Mouse (Mus musculus): ENCODE results near the gene Gm21974.
"Not testable (repeated sequence)": the region's sequence is repeated elsewhere in the genome, so short reads cannot be mapped to it uniquely, and the experiment has no call there.

Gene Gm21974

DNA sequence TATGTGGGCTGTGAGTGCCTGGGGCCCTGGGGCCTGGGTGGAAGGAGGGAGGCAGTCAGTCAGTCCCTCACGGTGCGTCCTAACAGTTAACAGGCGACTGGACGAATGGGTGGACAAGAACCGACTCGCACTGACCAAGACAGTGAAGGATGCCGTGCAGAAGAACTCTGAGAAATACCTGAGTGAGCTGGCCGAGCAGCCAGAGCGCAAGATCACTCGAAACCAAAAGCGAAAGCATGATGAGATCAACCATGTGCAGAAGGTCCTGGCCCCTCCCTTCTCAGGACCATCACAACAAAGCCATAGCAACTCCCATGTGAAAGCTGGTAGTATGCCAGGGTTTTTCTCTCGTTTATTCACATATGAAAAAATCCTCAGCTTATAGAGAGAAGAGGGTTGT, 20.0 kb upstream of the Gm21974 start:
- in situ Hi-C loops (cut with MseI, MboI) = no loop called here

DNA sequence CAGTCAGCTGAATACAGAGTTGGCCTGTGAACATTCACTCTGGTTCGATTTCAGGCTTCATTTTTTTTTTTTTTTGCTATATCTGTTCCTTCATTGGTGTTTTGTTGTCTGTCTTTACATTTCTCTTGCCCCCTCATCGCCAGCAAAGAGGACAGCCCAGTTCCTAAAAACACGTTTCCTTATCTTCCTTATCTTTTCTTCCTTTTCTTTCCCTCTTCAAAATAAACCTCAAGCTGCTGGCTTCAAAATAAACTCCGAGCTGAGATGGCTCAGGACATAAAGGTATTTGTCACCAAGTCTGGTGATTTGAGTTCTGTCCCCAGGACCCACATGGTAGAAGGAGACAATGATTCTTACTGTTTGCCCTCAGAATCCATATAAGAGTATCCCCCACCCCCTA, 17.7 kb upstream of the Gm21974 start:
- in situ Hi-C loops (cut with MseI, MboI) = no loop called here

DNA sequence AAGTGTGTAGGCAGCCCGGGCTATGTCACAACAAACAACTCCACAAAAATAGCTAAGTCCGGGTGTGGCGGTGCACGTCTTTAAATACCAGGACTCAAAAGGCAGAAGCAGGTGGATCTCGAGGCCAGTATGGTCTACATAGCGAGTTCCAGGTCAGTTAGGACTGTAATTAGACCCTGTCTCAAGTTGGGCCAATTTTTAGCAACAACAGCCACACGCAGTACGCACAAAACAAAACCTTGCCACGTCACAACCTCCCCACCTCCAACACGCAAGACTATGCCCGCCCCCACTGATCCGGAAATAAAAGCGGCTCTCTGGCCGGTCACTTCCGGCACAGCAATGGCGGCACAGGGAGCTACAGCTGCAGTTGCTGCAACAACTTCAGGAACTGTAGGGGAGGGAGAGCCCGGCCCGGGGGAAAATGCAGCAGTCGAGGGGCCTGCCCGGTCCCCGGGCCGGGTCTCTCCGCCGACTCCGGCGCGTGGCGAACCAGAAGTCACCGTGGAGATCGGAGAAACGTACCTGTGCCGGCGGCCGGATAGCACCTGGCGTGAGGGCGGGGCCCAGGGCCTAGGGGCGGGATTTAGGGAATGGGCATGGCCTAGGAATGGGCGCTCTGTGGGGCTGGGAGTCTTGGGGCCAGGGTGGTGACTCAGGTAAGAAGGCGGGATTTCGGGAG, 17.1 kb upstream of the Gm21974 start, which contains the start of gene Kat8:
Gene Kat8 (plus strand): TSS at position 327 of the 682 bp plus-strand sequence.
- in situ Hi-C loops (cut with MseI, MboI) = no loop called here

DNA sequence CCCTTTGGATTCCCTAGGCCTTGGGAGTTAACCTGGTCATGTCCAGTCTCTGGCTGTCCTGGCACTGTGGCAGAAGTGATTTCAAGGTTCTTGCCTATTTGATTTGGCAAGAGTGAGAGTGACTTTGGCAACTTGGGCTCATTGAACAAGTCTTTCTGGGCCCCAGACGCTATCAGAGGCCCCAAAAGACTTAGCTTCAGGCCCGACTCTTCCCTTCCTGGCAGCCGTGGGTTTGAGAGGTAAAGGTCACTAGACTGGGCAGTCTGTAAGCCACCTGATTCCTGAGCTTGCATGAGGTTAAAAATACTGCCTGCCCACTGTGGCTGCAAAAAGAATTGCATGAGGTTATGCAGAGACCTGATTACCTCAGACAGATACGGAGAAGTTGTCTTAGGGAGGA, 13.4 kb upstream of the Gm21974 start:
- in situ Hi-C loops (cut with MseI, MboI) = no loop called here

DNA sequence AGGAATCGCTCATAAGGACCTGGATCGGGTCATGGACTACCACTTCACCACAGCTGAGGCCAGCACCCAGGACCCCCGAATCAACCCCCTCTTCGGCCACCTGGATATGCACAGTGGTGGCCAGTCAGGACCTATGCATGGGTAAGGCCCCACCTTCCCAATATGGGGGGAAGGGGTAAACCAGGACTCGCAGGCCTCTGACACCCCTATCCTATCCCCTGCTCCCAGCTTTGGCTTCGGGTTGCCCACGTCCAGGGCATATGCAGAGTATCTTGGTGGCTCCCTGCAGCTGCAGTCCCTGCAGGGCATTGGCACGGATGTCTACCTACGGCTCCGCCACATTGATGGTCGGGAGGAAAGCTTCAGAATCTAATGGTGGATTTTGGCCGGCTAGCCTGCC, 12.7 kb upstream of the Gm21974 start:
- in situ Hi-C loops (cut with MseI, MboI) = no loop called here

DNA sequence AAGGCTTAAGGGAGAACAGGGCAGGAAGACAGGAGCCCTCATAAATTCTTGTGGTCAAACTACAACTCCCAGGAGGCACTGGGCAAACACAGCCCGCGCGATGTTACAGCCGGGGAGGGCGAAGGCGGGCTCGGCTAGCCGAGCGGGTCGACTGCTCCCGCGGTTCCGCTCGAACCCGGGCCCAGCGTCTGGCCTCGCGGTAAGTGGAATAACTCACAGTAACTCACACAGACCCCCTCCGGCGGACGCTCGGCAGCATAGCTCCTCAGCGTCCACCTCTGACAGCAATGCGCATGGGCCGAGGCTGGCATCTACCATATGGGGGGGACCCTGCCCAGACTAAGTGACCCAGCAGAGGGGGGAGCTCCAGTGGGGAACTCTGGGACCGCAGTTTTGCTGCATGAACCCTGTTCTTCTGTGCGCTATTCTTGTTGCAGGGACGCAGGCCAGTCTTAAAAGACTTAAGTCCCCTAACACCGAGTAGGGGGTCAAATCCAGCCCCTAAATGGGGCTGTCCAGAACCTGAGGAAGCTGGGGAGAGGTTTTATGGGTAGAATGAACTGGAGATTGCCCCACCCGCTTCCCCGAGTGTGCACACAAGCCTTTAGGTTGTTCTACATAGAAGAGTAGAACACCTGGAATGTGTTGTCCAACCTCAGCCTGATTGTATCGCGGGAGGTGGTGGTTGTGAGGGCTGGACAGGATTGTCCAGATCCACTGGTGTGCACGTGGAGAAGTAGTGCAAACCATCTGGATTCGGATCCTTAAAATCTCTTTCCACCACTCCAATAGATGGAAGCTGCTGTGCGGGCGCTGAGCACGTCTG, 8.9 kb upstream of the Gm21974 start, which contains the start of gene Bckdk:
Gene Bckdk (plus strand): TSS at position 112 of the 826 bp plus-strand sequence.
- in situ Hi-C loops (cut with MseI, MboI) = no loop called here

DNA sequence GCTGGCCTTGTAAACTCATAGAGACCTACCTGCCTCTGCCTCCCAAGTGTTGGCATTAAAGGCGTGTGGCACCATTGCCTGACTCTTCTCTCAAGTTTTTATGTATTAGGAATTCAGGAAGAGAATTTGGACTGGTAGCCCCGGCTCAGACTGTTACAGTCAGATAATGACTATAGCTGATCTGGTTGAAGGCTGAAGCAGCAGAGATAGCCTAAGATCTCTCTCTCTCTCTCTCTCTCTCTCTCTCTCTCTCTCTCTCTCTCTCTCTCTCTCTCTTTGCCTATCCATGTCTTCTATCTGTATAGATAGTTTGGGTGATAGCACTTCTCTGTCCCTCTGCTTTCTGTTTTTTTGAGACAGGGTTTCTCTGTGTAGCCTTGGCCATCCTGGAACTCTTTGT, 6.5 kb upstream of the Gm21974 start:
- in situ Hi-C loops (cut with MseI, MboI) = no loop called here

DNA sequence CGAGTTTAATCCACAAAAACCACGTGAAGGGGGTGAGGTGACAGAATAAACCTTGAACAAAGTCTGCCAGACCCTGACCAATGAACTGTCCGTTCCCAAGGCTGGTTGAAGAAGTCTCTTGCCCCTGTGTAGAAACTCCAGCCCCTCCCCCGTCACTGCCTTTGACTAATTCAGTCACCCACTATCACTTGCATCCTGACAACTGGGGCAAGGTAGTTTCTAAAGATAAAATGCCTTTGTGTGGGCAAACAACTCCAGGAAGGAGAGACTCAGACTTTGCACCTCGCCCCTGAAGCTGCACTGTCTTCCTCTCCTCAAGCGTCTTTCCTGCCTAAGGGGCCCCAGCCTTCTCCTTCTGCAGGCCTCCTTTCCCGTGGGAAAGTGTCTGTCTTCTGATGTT, 4.7 kb upstream of the Gm21974 start:
- in situ Hi-C loops (cut with MseI, MboI) = no loop called here

DNA sequence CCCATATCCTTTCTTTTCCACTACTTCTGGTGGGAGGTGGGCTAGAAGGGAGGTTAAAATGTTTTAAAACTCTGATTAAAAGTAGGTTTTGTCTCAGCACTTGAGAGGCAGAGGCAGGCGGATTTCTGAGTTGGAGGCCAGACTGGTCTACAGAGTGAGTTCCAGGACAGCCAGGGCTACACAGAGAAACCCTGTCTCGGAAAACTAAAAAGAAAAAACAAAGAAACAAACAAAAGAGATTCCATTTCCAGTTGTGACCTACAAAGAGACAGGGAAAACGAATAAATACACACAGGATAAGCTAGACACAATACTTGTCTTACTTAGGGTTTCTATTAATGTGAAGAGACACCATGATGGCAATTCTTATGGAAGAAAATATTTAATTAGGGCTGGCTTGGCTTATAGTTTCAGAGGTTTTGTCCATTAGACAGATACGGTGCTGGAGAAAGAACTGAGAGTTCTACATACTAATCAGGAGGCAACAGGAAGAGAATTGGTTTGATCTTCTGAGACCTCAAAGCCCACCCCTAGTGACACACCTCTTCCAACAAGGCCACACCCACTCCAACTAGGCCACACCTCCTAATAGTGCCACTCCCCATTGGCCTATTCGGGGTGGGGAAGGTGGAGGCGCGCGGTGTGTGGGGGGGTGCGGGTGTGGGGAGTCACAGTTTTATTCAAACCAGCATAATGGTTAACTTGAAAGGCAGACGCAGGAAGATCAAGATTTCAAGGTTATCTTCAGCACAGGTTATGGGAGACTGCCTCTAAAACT, 3.1 kb upstream of the Gm21974 start:
- in situ Hi-C loops (cut with MseI, MboI) = no loop called here

DNA sequence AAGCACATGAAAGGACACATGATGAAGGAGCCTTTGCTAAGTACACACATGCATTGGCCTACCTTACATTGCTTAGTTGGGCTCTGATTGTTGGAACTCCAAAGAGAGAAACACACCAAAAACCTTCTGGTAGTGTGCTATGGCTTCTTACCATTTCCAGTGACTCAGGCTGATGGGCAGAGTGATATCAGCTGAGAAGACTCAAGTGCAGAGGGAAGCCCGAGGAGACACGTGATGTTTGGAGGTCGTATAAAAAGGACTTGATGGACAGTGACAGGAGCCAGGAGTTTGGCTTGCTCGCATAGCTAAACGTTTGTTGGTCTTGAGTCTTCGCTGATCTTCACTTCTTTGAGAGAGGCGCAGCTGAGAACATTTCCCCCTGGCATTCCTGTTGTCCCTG, 2.3 kb upstream of the Gm21974 start:
- in situ Hi-C loops (cut with MseI, MboI) = no loop called here

DNA sequence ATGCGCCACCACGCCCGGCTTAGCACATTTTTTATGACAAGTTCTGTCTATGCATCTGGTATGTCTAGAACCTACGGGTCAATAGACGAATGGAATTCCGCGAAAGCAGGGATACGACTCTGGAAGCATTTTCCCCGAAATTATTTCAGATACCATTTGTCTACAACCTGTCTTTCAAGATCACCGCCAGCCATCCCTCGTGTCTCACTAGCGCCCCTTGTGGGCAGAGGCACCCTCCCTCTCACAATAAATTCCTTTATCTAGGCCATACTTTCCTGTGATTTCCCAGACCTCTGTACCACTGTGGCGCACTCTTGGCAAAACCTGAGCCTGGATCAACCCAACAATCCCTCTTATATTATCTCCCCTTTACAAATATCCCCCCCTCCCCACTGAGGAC, 1.1 kb upstream of the Gm21974 start:
- in situ Hi-C loops (cut with MseI, MboI) = no loop called here

DNA sequence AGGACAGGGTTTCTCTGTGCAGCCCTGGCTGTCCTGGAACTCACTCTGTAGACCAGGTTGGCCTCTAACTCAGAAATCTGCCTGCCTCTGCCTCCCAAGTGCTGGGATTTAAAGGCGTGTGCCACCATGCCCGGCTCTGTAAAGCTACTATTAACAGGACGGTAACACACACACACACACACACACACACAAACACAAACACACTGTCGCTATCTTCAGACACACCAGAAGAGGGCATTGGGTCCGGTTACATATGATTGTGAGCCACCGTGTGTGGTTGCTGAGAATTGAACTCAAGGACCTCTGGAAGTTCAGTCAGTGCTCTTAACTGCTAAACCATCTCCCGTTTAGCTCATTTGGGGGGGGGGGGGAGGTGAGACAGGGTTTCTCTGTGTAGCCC, 637 bp upstream of the Gm21974 start:
- in situ Hi-C loops (cut with MseI, MboI) = not testable (repeated sequence)

DNA sequence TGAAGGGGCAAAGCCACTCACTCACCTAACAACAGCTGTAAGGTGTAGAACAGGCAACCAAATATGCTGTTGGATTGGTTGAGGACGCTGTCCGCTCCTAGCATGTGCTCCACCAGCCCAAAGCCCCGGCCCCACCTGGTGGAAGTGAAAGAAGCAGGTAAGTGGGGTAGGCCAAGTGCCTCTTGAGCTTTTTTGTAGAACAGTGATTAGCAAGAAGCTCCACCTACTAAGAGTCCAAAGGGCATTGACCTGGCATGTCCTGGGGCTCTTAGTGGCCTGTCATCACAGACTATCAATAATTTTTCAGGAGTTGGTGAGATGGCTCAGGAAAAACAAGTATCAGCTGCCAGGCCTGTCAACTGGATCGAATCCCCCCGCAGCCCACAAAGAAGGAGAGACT, 774 bp downstream of the Gm21974 start:
- in situ Hi-C loops (cut with MseI, MboI) = no loop called here

DNA sequence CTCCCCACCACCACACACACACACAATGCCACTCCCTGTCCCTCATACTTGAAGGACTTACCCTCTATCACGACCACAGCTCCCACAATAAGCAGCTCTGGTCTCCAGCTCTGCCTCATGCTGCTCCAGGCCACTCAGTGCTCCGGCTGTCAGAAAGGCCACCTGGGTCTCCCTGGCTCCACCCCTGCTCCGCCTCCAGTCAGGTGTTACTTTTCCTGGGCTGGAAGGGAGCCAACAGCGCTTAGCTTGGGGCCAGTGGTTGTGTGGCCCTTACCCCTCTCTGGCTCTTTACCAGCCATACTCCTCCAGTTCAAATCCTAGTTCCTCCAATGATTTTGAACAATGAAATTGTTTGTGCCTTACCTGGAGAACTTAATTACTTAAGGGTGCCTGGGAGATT, 4.5 kb downstream of the Gm21974 start, which contains the start of gene Prss53:
Gene Prss53 (minus strand): TSS at position 173 of the 400 bp plus-strand sequence.
- in situ Hi-C loops (cut with MseI, MboI) = no loop called here

DNA sequence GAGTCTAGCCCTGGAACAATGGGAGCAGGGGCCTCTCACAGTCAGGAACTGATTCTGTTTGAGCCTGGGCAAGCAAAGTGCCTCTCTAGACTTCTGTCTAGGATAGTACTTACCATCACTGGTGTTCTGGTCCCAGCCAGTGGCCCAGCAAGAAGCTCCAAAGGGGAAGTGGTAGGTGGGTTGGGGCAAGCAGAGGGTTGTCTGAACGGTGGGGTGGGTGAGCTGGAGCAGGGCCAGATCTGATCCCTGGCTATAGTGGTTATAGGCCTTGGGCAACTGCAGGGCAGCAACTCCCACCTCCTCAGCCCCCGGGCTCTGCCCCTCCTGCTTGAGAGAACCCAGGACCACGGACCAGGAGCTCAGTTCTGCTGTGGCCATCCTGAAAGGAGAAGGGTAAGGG, 6.4 kb downstream of the Gm21974 start:
- in situ Hi-C loops (cut with MseI, MboI) = no loop called here

DNA sequence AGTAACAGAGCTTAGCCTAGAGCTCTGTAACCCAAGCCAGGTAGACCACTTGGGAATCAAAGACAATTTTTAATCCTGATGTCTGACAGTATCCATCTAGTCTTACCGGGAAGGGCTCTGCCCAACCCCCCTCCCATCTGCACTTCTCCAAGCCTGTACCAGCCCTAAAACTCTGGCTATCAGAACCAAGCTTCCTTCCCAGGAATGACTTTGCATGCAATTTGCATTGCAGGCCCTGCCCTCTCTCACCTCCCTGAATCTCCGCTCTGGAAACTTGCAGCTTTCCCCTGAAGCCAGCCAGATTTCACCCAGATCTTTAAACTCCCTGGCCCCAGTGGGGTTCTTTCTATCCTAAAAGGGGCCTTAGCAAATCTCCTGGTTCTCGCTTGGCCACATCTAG, 7.5 kb downstream of the Gm21974 start:
- in situ Hi-C loops (cut with MseI, MboI) = no loop called here

DNA sequence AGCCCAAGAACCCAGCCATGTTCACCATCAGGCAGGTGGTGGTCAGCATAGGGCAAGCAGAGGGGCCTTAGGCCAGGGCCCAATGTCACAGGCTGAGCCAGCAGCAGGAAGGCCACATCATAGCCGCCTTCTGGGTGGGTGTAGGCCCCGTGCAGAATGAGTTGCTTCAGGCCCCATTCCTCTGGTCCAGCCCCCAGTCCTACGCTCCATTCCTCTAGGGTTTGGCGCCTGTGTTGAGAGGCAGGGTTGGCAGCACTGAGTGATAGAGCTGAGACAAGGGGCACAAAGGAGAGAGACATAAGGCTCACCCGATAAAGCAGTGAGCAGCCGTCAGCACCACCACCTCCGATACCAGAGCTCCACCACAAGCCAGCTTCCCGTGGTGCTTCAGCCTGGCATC, 8.1 kb downstream of the Gm21974 start:
- in situ Hi-C loops (cut with MseI, MboI) = no loop called here

DNA sequence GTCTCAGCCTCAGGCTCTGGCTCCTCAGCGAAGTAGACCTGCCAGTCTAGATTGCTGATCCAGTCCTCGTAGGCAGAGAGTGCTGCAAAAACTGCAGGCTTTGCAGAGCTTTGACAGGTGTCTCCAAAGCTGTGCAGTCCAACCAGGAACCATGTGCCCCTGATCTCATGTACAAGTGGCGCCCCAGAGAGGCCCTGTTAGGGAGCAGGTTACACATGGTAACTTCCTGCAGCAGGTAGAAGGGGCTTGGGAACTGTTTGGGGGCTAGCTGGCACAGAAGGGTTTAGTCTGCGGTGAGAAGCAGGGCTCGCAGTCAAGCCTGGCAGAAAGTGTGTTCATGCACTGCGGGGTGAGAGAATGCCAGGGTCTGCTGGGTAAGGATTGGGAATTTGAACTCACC, 8.7 kb downstream of the Gm21974 start:
- in situ Hi-C loops (cut with MseI, MboI) = no loop called here

DNA sequence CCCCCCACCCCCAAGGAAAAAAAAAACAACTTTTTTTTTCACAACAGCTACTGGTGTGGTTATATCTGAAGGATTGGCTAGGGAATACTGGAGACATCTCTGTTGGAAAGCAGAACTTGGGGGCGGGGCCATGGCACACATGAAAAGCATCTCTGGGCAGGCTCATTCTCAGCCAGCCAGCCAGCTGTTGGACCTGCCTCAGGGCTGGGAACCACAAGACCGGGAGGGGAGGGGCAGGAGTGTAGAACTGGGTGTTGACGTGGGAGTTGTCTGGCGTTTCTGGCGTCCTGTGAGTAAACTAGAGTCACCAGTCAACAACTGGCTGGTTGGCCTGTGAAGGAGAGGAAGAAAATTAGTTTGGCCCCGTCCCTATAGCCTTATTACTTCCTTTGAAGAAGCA, 9.3 kb downstream of the Gm21974 start:
- in situ Hi-C loops (cut with MseI, MboI) = no loop called here

DNA sequence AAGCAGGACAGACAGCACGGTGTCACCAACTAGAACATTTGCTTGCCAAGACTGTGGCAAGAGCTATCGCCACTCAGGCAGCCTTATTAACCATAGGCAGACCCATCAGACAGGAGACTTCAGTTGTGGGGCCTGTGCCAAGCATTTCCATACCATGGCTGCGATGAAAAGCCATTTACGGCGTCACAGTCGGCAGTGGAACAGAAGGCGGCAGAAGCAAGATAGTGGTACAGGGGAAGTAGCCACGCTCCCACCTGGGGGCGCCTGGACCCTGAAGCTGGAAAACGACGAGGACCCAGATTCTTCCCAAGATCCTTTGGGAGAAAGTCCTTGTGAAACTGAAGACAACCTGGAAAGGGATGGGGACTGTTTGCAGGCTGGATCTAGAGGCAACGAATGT, 14.8 kb downstream of the Gm21974 start:
- in situ Hi-C loops (cut with MseI, MboI) = no loop called here

DNA sequence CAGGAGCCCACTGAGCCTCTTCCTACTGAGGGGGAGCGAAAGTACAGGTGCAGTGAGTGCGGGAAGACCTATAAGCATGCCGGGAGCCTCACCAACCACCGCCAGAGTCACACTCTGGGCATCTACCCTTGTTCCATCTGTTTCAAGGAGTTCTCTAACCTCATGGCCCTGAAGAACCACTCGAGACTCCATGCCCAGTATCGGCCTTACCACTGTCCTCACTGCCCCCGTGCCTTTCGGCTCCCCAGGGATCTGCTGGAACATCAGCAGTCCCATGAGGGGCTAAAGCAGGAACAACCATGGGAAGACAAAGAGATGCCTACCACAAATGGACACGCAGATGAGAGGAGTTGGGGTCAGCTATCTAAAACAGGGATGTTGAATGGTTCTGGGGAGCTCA, 16.0 kb downstream of the Gm21974 start:
- in situ Hi-C loops (cut with MseI, MboI) = no loop called here
